Mouse (Mus musculus) midbrain, embryonic 14.5 days (tissue): Measurements from ENCODE around the gene Dlgap1. TPM values are rescaled to one million over a fixed set of nuclear protein-coding genes. Genes with fewer than 3 reads are reported as not detected.

Experiments used
- ATAC-seq: fragments of 200-750 bp; cut with Nextera tagmentation; 2 replicates; pipeline ENCODE4 v1.8.0; 2017; ENCODE audit warnings: moderate number of reproducible peaks, moderate library complexity; ENCODE audit not compliant: low FRiP score, low TSS enrichment
- DNase-seq: peaks from one replicate; pipeline ENCODE4 v3.0.0-alpha.2; 2015
- H3K27ac ChIP-seq: fragments of 300-500 bp; sonication (generic); replicated peaks from 2 replicates; pipeline ENCODE4 v1.5.1; 2014; ENCODE audit warnings: mild to moderate bottlenecking, low read depth, low read length, moderate library complexity
- H3K27me3 ChIP-seq: fragments of 300-500 bp; sonication (generic); 2 replicates; pipeline ENCODE4 v1.6.1; 2014; ENCODE audit warnings: low read length, control low read depth, mixed read lengths; ENCODE audit not compliant: control insufficient read depth, insufficient read depth
- H3K36me3 ChIP-seq: fragments of 300-500 bp; sonication (generic); 2 replicates; pipeline ENCODE4 v1.6.1; 2014; ENCODE audit warnings: low read length, control low read depth; ENCODE audit not compliant: control insufficient read depth, insufficient read depth
- H3K4me1 ChIP-seq: fragments of 300-500 bp; sonication (generic); 2 replicates; pipeline ENCODE4 v1.6.1; 2014; ENCODE audit warnings: mild to moderate bottlenecking, antibody characterized with exemption, low read length, control low read depth; ENCODE audit not compliant: control insufficient read depth, insufficient read depth
- H3K4me2 ChIP-seq: fragments of 300-500 bp; sonication (generic); 2 replicates; pipeline ENCODE4 v1.6.1; 2014; ENCODE audit warnings: mild to moderate bottlenecking, low read length, moderate library complexity
- H3K4me3 ChIP-seq: fragments of 300-500 bp; sonication (generic); replicated peaks from 2 replicates; pipeline ENCODE4 v1.5.1; 2014; ENCODE audit warnings: low read depth, low read length
- H3K9ac ChIP-seq: fragments of 300-500 bp; sonication (generic); replicated peaks from 2 replicates; pipeline ENCODE4 v1.6.1; 2014; ENCODE audit warnings: mild to moderate bottlenecking, low read length, moderate library complexity
- H3K9me3 ChIP-seq: fragments of 300-500 bp; sonication (generic); 2 replicates; pipeline ENCODE4 v1.6.1; 2016; ENCODE audit warnings: low read length, control low read depth, mixed read lengths; ENCODE audit not compliant: control insufficient read depth
- WGBS: fragments of 180-500 bp; shearing (Covaris S2); extraction: QIAGEN DNeasy Blood & Tissue Kit; methylation state at CpG from one replicate; pipeline ENCODE4 v1.1.7; 2014; 5-methylcytosine and 5-hydroxymethylcytosine counted together
- polyA plus RNA-seq: library from polyadenylated mRNA; unstranded; fragments of >200 nt; fragmentation: Nextera tagmentation; extraction: Ambion mirVana; gene quantifications from 2 replicates; pipeline ENCODE4 v1.2.1, GENCODE M21; 2014

Gene Dlgap1
- polyA plus RNA-seq, 1 experiment from 2014 or later: 15.7 TPM

GRCm38 (mm10) chr17:70248250-70248649, 279.4 kb downstream of the Dlgap1 start:
- no peaks in the 10 kb centered on the region for H3K36me3 ChIP-seq
- 66% methylated on average over 6 of the region's 6 CpGs for WGBS
- H3K4me1 ChIP-seq: no peaks in the 10 kb centered on the region
- no peak overlapping the region for H3K9ac ChIP-seq
- H3K27me3 ChIP-seq: no peaks in the 10 kb centered on the region
- no peak overlapping the region for H3K27ac ChIP-seq
- H3K9me3 ChIP-seq: no peaks in the 10 kb centered on the region
- H3K4me3 ChIP-seq: no peak overlapping the region
- no peak for ATAC-seq
- H3K4me2 ChIP-seq: no peak overlapping the region
- DNase-seq: no peak

DNA sequence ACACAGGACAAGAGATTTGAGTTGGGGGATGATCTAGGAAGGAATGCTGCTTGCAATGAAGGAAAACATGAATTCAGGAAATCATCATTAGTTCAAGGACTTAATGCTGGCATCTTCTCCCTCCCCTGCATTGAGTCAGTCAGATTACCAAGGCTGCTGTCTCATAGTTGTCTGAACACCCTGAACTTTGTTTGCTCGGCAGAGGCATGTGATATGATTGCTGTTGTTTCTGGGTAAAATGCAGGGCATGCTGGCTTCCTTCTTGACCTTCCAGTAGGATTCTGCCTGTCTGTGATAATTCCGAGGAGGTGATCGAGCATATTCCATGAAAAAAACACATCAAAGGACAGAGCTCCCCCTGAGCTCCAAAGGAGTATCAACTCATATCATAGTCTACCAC, 283.6 kb downstream of the Dlgap1 start:
- no peak for DNase-seq
- WGBS: 87% methylated on average over 3 of the region's 3 CpGs

GRCm38 (mm10) chr17:70256371-70256770, 287.5 kb downstream of the Dlgap1 start:
- ATAC-seq: no peak

More for the DNA sequence above, 283.6 kb downstream of the Dlgap1 start:
- Histone ChIP-seq H3K27ac (no peak overlapping the region), H3K9me3 (no peaks in the 10 kb centered on the region), H3K4me1 (no peaks in the 10 kb centered on the region), H3K9ac (no peak overlapping the region), H3K4me2 (no peak overlapping the region), H3K27me3 (no peaks in the 10 kb centered on the region), H3K4me3 (no peak overlapping the region), H3K36me3 (no peaks in the 10 kb centered on the region)
- ATAC-seq: no peak

GRCm38 (mm10) chr17:70263156-70263555, 294.3 kb downstream of the Dlgap1 start:
- Histone ChIP-seq H3K4me2 (no peak overlapping the region), H3K27ac (no peak overlapping the region), H3K27me3 (no peaks in the 10 kb centered on the region), H3K9ac (no peak overlapping the region), H3K9me3 (no peaks in the 10 kb centered on the region), H3K36me3 (no peaks in the 10 kb centered on the region), H3K4me3 (no peak overlapping the region), H3K4me1 (no peaks in the 10 kb centered on the region)
- WGBS: 70% methylated on average over 3 of the region's 3 CpGs
- ATAC-seq: no peak
- DNase-seq: no peak

More at GRCm38 (mm10) chr17:70256371-70256770, 287.5 kb downstream of the Dlgap1 start:
- Histone ChIP-seq H3K4me3 (no peak overlapping the region), H3K27me3 (no peaks in the 10 kb centered on the region), H3K4me2 (no peak overlapping the region), H3K36me3 (no peaks in the 10 kb centered on the region), H3K27ac (no peak overlapping the region), H3K4me1 (no peaks in the 10 kb centered on the region), H3K9ac (no peak overlapping the region), H3K9me3 (no peaks in the 10 kb centered on the region)
- WGBS: 81% methylated on average over 4 of the region's 4 CpGs
- no peak for DNase-seq

DNA sequence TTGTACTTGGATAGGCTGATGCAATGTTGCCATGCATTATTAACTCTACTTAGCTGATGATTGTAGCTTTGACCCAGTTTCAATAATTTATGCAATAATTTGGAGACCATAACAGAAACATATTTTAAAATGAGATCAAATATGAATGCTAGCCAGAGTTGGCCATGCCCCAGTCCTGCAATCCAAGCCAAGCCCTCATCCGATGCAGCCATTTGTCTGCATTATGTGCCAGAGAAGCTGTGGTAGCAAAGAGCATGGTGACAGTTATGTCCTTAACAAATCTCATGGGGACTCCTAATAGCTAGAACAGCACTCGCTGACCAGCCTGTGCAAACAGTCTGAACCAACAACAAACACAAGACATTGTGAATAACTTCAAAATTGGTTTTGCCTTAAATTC, 303.3 kb downstream of the Dlgap1 start:
- no peak for ATAC-seq
- 90% methylated on average over 2 of the region's 2 CpGs for WGBS
- no peaks in the 10 kb centered on the region for H3K27me3 ChIP-seq

DNA sequence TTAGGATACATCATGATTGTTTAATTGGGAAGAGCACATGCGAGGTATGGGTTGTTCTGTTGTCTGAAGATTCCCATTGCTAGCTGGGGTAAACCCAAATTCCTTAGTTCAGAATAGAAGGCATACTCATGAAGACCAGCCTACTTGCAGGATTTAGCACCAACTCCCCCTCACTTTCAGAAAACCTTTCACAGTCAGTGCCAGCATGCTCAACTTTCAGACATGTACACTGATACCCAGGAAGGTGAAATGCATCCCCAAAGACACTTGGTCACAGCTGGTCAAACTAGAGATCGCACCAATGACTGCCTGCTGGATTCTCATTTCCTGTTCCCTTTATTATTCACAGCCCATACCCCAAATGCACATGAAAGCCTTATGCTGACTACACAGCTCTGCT, 318.8 kb downstream of the Dlgap1 start:
- no peaks in the 10 kb centered on the region for H3K9me3 ChIP-seq
- H3K27ac ChIP-seq: no peak overlapping the region
- no peak overlapping the region for H3K4me3 ChIP-seq
- no peaks in the 10 kb centered on the region for H3K4me1 ChIP-seq
- no peak for DNase-seq
- H3K36me3 ChIP-seq: no peaks in the 10 kb centered on the region
- no peak for ATAC-seq
- H3K27me3 ChIP-seq: no peaks in the 10 kb centered on the region
- 94% methylated on average over 2 of the region's 2 CpGs for WGBS
- H3K9ac ChIP-seq: no peak overlapping the region
- no peak overlapping the region for H3K4me2 ChIP-seq

More for the DNA sequence above, 303.3 kb downstream of the Dlgap1 start:
- H3K27ac ChIP-seq: no peak overlapping the region
- H3K4me1 ChIP-seq: no peaks in the 10 kb centered on the region
- DNase-seq: no peak
- no peak overlapping the region for H3K4me2 ChIP-seq
- no peak overlapping the region for H3K9ac ChIP-seq
- H3K36me3 ChIP-seq: no peaks in the 10 kb centered on the region
- no peak overlapping the region for H3K4me3 ChIP-seq
- no peaks in the 10 kb centered on the region for H3K9me3 ChIP-seq

DNA sequence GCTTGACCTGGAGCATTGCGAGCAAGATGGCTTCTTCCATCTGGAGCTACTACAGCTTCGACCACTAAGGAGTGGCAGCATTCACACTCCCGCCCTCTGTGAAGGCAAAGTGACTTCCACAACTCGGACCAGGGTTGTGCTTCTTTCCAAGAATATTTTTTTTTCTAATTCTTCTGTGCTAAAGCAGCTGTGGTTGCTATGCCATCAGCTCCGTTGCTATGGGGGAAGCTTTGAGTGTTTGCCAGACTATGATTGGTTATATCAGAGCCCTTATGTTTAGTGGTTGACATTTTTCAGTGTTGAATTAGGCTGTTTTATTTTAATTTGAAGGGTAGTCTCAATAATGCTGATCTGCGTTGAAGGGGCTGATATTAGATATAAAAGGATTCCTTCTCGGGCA, 325.2 kb downstream of the Dlgap1 start:
- Histone ChIP-seq H3K4me1 (no peaks in the 10 kb centered on the region), H3K4me3 (no peak overlapping the region), H3K9me3 (no peaks in the 10 kb centered on the region), H3K27me3 (no peaks in the 10 kb centered on the region), H3K36me3 (no peaks in the 10 kb centered on the region), H3K27ac (no peak overlapping the region), H3K4me2 (no peak overlapping the region), H3K9ac (no peak overlapping the region)
- ATAC-seq (no peak), DNase-seq (no peak)
- 83% methylated on average over 7 of the region's 7 CpGs for WGBS

- H3K27me3 ChIP-seq: no peaks in the 10 kb centered on the region
- 78% methylated on average over 9 of the region's 9 CpGs for WGBS
- ATAC-seq: no peak
- no peaks in the 10 kb centered on the region for H3K9me3 ChIP-seq
- H3K4me2 ChIP-seq: no peak overlapping the region
- H3K9ac ChIP-seq: no peak overlapping the region
- no peaks in the 10 kb centered on the region for H3K4me1 ChIP-seq
- DNase-seq: no peak
- H3K4me3 ChIP-seq: no peak overlapping the region
- no peak overlapping the region for H3K27ac ChIP-seq
- no peaks in the 10 kb centered on the region for H3K36me3 ChIP-seq
Measured at GRCm38 (mm10) chr17:70301941-70302478, 333.1 kb downstream of the Dlgap1 start.

DNA sequence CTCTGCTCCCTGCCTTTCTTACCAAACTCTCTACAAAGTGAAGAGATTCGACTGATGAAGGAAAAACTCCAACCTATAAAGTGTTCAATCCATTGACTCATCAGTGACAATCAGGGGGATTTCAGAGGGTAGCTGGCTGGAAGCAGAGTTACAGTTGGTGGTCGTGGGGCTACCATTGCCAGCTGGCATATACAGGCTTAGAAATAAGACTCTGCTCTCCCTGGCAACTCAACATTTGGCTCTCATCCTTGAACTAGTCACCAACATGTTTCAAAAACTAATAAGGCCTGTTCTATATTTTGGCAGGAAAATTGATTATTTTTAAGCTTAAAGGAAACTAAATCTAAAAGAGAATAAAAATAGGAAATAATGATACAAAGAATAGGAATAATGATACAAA, 333.8 kb downstream of the Dlgap1 start:
- no peaks in the 10 kb centered on the region for H3K27me3 ChIP-seq
- H3K9ac ChIP-seq: no peak overlapping the region
- ATAC-seq (no peak), DNase-seq (no peak)
- H3K9me3 ChIP-seq: no peaks in the 10 kb centered on the region
- H3K36me3 ChIP-seq: no peaks in the 10 kb centered on the region
- WGBS: 81% methylated on average over 2 of the region's 2 CpGs
- H3K4me2 ChIP-seq: no peak overlapping the region
- H3K4me3 ChIP-seq: no peak overlapping the region
- no peak overlapping the region for H3K27ac ChIP-seq
- no peaks in the 10 kb centered on the region for H3K4me1 ChIP-seq
